Mouse (Mus musculus): ENCODE data around the gene R3hcc1l. TPM values are rescaled to one million over a fixed set of nuclear protein-coding genes. Genes with fewer than 3 reads are reported as not detected.

Gene R3hcc1l
- polyA plus RNA-seq, 1 experiment from 2014 or later: 13.7 TPM

Other genes starting within 250 kb of the R3hcc1l start
- gene Crtac1, start 87.0 kb upstream of the R3hcc1l start, polyA plus RNA-seq (2015; fragmentation: Nextera tagmentation; extraction: Ambion mirVana): 26.0 and 34.0 TPM in 2 replicates
- 0.13 and 0.17 TPM in 2 replicates for gene Loxl4, start 94.1 kb downstream of the R3hcc1l start, polyA plus RNA-seq (2015; fragmentation: Nextera tagmentation; extraction: Ambion mirVana)
- 2.3 and 2.8 TPM in 2 replicates for gene Pyroxd2, start 234.0 kb downstream of the R3hcc1l start, polyA plus RNA-seq (2015; fragmentation: Nextera tagmentation; extraction: Ambion mirVana)